Mouse (Mus musculus) Patski (cell line): ENCODE measurements at regions not wholly inside any gene's neighbourhood (a gene's known extent, or its start where the extent isn't known, plus 50 kb on each side); places are given as distances from the start of the nearest gene placed in this dataset.

ENCODE experiments used
- ATAC-seq: fragments of 100-300 bp; one replicate; pipeline ENCODE4 v1.8.0; 2021
- CTCF ChIA-PET: fragments of 350-600 bp; sonication (Branson Sonifier 250); formaldehyde crosslinking; loops from one replicate; lab custom pipeline; 2022; ENCODE audit warnings: inconsistent platforms; lab: Charles Lee
- POLR2A ChIA-PET: fragments of 350-600 bp; sonication (Branson Sonifier 250); formaldehyde crosslinking; loops from one replicate; lab custom pipeline; 2022; ENCODE audit warnings: antibody characterized with exemption, inconsistent platforms; lab: Charles Lee
- DNase-seq: peaks from one replicate; pipeline ENCODE4 v3.0.0-alpha.2; 2011; ENCODE audit warnings: low read depth, low spot score
- H3K27me3 ChIP-seq: fragments of 371-371 bp; one replicate; pipeline ENCODE4 v1.5.1; 2021
- CTCF ChIP-seq: fragments of 100-300 bp; IDR thresholded peaks from one replicate; pipeline ENCODE4 v1.5.1; 2021
- in situ Hi-C: fragments of 300-500 bp; cut with MboI; formaldehyde crosslinking; loops from 3 replicates; pipeline ENCODE4 v1.11.1; 2018; ENCODE audit warnings: low pct_unique_long_range_greater_than_20kb, mixed read lengths

GRCm38 (mm10) chrX:76319552-76319951 is 55.4 kb downstream of the Cldn34b3 start:
- in situ Hi-C loops = no loop called here
- TF ChIP-seq CTCF = peak; percentile 28
- CTCF ChIA-PET = no interaction called here

More at GRCm38 (mm10) chrX:76319552-76319951, 55.4 kb downstream of the Cldn34b3 start:
- DNase-seq (no peak), ATAC-seq (no peak)
- POLR2A ChIA-PET = no interaction called here
- H3K27me3 ChIP-seq = peaks cover 22% of the 10 kb centered on the region
